Comparison of ENCODE assay signal across 10 mouse cellular contexts in the genomic region with DNA sequence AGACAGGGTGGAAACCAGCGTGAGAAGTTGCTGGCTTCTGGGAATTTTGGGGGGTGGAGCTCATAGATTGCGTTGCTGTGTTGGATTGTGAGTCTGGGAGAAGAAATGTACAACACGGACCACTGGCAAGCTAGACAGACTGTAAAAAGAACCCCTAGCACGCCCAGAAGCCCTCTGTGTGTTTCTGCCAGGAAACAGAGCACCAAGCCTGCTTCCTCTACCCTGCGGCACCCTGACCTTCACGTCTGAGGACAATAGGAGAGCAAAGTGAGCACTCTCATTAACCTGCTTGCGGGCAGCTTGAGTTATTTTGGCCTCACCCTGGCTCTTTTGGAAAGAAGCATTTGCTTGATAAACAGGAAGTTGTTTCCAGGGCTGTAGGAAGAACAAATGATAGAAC.
DNase-seq lines count a peak whose midpoint lies in the region; ATAC-seq and TF ChIP-seq lines count a peak whose summit lies in the region.
"Had no signal": no experiment of that assay in that cellular context is flagged by ENCODE, and none has a peak within 500 bp of the region (broad histone marks: within the 10 kb centered on the region; RNA-seq: fewer than 3 reads in every experiment).

No protein-coding gene starts in this region.

- no peak overlapping the region for H3K9ac ChIP-seq in midbrain, postnatal 0 days (replicated peaks; ENCODE audit: low read length, poor library complexity, severe bottlenecking)
- H3K9ac ChIP-seq: midbrain, embryonic 12.5 days had no signal

- WGBS in embryonic facial prominence, embryonic 10.5 days = 68% methylated on average over 7 of the region's 7 CpGs
- 73% methylated on average over 7 of the region's 7 CpGs for WGBS in midbrain, postnatal 0 days

- ATAC-seq in inflammation-experienced regulatory T-cells, adult 6 months = peak; percentile 15
- ATAC-seq in midbrain, postnatal 0 days (ENCODE audit: low FRiP score) = no peak

- no peak overlapping the region for H3K4me2 ChIP-seq in midbrain, postnatal 0 days (ENCODE audit: low read depth, low read length, poor library complexity, severe bottlenecking)
- H3K4me2 ChIP-seq: midbrain, embryonic 12.5 days had no signal

- no peaks in the 10 kb centered on the region for H3K36me3 ChIP-seq in embryonic facial prominence, embryonic 10.5 days (replicated peaks)
- no peaks in the 10 kb centered on the region for H3K36me3 ChIP-seq in midbrain, postnatal 0 days (ENCODE audit: insufficient read depth, low read length)
- H3K36me3 ChIP-seq: midbrain, embryonic 12.5 days had no signal

- no peak for TF ChIP-seq CTCF in midbrain, postnatal 0 days (IDR thresholded peaks at IDR 0.05)

- DNase-seq in adrenal gland, adult (ENCODE audit: inconsistent age in 2 of 2, low spot score in 1 of 2) = peak; percentile 35 to 68
- no peak for DNase-seq in adrenal gland, postnatal 4 days (ENCODE audit: low spot score in 2 of 2)
- no peak for DNase-seq in embryonic facial prominence, embryonic 10.5 days (ENCODE audit: low spot score)
- DNase-seq in lung, postnatal 10 days = peak; percentile 60
- no peak for DNase-seq in midbrain, postnatal 0 days (ENCODE audit: low spot score)
- DNase-seq in cerebellum, postnatal 4 days (ENCODE audit: low spot score in 2 of 2) = no peak
- DNase-seq in cerebellum, postnatal 10 days = no peak
- DNase-seq: cerebellum, adult 11-12 months had no signal

- H3K9me3 ChIP-seq in embryonic facial prominence, embryonic 10.5 days = no peaks in the 10 kb centered on the region
- H3K9me3 ChIP-seq in midbrain, postnatal 0 days (ENCODE audit: low read length) = no peaks in the 10 kb centered on the region
- H3K9me3 ChIP-seq: midbrain, embryonic 12.5 days had no signal

- no peak overlapping the region for H3K4me3 ChIP-seq in embryonic facial prominence, embryonic 10.5 days
- no peak overlapping the region for H3K4me3 ChIP-seq in midbrain, postnatal 0 days (ENCODE audit: low read depth, low read length)
- H3K4me3 ChIP-seq: midbrain, embryonic 12.5 days had no signal

- H3K4me1 ChIP-seq in embryonic facial prominence, embryonic 10.5 days = peaks cover 48% of the 10 kb centered on the region
- peaks cover 4% of the 10 kb centered on the region; the same call in 1 of the 2 replicates for H3K4me1 ChIP-seq in midbrain, postnatal 0 days (ENCODE audit: insufficient read depth, low read length)

- H3K27me3 ChIP-seq in embryonic facial prominence, embryonic 10.5 days (replicated peaks; ENCODE audit: low read depth, poor library complexity, severe bottlenecking) = no peaks in the 10 kb centered on the region
- H3K27me3 ChIP-seq in midbrain, postnatal 0 days (ENCODE audit: insufficient read depth, low read length) = no peaks in the 10 kb centered on the region
- H3K27me3 ChIP-seq: midbrain, embryonic 12.5 days had no signal

- peak overlapping the region; percentile 24; the same call in 1 of the 2 replicates for H3K27ac ChIP-seq in embryonic facial prominence, embryonic 10.5 days (replicated peaks)
- H3K27ac ChIP-seq in midbrain, postnatal 0 days (ENCODE audit: low read depth, low read length) = no peak overlapping the region
- H3K27ac ChIP-seq: midbrain, embryonic 12.5 days had no signal

Comparison
In these comparisons a context has a peak if more than half of its experiments do, and no peak if none do; other contexts are left out.
1. DNase-seq: peak in adrenal gland, adult (2 of 2) and lung, postnatal 10 days (single experiment); none in adrenal gland, postnatal 4 days (0 of 2), embryonic facial prominence, embryonic 10.5 days (single experiment), midbrain, postnatal 0 days (single experiment), cerebellum, postnatal 4 days (0 of 2) and cerebellum, postnatal 10 days (0 of 2).